Mouse (Mus musculus) adipocyte (in vitro differentiated cells): ENCODE data around the gene Mobp.

Experiments used
- DNase-seq: peaks from one replicate; pipeline ENCODE4 v3.0.0-alpha.2; 2016; ENCODE audit warnings: low spot score

Gene Mobp

DNA sequence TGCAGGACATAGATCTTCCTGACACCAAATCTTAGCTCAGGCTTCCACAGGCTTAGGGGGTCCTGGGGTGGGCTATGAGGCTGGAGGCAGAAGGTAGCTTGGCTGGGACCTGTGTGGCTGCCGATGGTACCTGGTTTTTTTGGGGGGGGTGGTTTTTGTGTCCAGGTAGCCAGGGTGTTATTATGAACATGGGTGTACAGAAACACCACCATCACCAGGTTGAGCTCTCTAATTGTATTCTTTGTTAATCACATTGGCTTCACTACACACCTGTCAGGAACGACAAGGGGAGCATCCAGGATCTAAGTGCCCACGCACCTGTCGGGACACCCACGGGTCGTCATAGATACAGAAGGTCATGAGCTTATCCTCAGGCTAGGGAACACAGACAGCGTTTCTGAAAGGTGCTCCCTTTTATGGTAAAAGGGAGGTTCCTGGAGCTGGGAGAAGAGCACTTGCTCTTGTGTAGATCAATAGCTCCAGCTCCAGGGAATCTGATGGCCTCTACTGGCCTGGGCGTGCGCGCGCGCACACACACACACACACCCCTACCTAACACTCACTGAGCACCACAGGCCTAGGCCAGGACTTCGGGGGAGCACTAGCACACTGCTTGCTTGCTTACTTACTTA is 14.9 kb upstream of the Mobp start:
- no peak for DNase-seq

DNA sequence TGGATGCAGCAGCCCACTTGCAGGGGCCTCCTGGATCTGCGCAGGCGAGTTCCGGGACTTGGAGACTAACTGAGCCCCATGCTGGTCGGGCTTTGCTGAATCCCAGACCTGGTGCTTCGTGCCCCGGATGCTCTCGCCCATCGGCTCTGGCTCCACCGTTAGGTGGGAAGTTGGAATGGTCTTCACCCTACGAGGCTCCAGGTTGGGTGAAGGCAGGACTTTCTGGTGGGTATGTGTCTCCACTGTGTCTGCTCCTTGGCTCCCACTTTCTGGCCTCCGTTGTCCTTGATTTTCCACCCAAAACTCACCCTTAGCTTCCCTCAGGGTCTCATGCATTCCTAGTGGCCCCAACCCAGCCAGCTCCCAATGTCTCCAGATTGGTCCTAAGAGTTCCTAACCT is 14.1 kb upstream of the Mobp start:
- no peak for DNase-seq

- peak; percentile 88 for DNase-seq
Measured at GRCm38 (mm10) chr9:120140652-120141051, 8.9 kb upstream of the Mobp start.

GRCm38 (mm10) chr9:120144474-120144873 is 5.0 kb upstream of the Mobp start:
- no peak for DNase-seq

DNA sequence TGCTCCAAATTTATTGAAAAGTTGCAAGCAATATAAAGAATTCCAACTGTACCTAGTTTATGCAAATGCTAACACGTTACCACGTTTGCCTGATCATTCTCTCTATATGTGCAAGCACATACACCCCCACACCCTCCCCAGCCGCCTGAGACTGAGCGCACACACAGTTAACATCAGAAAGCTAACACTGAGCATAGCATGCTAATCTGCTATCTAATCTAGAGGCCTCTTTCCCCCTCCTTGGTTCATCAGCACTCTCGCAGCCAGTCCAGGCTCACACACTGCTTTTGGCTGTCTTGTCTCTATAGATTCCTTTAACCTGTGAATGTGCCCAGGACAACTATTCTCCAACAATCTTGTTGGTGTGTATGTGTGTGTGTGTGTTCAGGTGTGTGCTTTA is 1.6 kb downstream of the Mobp start:
- DNase-seq: no peak

DNA sequence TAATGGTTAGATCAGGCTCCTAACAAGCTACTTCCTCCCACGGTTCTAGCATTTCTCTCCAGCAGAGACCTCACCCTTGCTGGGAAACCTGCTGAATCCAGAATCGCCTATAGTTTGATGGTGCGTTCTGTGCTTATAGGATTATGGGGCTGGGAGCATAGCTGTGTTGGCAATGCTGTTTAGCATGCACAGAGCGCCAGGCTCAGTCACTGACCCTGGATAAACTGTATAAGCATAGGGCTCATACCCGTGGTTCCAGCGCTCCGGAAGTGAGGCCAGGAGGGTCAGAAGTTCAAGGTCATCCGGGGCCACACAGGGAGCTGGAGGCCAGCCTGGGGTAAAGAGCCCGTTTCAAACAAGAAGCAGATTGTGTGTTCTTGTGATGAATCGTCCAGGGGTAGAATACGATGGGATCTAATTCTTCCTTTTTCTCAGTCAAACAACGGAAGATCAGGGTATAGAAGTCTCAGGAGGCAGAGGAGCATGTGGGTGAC is 2.4 kb downstream of the Mobp start:
- DNase-seq: no peak

DNA sequence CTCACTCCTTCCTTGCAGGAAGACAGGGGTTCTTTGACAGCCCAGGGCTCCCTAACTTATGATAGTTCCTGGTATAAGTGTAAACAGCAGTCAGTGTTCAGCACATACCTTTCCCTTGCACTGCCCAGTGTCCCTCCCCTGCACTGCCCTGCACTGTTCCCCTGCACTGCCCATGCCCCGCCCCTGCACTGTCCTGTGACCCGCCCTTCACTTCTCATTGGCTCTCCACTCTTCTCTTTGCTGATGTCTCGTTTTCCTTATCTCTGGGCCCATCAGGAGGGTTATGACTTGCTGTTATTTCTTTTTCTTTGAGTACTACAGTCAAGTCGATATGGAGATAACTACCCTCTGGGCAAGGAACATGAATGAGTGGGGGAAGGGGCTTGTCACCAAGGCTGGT is 8.5 kb downstream of the Mobp start:
- DNase-seq: no peak

GRCm38 (mm10) chr9:120163862-120164261 is 14.4 kb downstream of the Mobp start:
- DNase-seq: no peak

DNA sequence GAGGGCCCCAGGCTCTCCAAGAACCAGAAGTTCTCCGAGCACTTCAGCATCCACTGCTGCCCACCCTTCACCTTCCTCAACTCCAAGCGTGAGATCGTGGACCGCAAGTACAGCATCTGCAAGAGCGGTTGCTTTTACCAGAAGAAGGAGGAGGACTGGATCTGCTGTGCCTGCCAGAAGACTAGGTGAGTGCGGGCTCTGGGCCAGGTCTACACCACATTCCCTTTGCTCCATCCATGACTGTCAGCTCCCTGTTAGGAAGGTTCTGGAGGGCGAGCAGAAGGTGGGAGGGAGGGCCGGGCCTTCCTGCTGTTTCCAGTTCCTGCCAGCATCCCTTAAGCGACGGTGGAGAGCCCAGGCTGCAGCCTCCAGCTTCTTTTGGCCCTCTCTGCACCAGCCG is 18.3 kb downstream of the Mobp start:
- DNase-seq: no peak

- DNase-seq: peak; percentile 37
Measured at GRCm38 (mm10) chr9:120171295-120171694, 21.8 kb downstream of the Mobp start.

DNA sequence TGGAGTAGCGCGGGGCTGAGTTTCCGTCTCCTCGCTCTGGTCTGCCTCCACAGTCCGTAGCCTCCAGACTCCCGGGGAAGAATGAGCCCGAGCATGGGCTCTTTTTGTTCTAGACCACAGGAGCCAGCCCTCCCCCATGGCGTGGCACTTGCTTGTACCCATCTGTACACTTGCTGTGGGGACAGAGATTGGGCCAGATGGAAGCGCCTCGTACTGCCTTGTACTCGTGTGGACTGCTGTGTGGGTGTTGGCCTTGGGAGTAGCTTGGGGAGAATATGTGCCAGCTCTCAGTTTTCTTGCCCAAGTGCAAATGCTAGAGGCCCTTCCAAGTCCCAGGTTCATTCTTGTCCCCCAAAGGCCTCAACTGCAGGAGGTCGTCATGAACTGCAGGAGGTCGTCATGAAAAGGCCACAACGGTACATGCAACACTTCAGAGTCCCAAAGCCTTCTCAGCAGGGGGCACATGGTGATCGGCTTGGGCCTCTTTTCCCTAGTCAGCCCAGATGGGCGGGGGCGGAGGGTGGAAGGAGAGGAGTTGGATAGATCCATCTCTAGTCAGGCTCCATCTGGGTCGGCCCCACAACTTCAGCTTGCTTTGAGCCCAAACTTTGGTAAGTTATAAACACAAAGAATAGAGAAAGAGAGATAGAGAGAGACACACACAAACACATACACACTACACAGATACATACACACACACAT is 25.1 kb downstream of the Mobp start:
- DNase-seq: no peak

GRCm38 (mm10) chr9:120178813-120179212 is 29.3 kb downstream of the Mobp start:
- DNase-seq: no peak

- peak; percentile 13 for DNase-seq
Measured at GRCm38 (mm10) chr9:120184499-120184898, 35.0 kb downstream of the Mobp start.

DNA sequence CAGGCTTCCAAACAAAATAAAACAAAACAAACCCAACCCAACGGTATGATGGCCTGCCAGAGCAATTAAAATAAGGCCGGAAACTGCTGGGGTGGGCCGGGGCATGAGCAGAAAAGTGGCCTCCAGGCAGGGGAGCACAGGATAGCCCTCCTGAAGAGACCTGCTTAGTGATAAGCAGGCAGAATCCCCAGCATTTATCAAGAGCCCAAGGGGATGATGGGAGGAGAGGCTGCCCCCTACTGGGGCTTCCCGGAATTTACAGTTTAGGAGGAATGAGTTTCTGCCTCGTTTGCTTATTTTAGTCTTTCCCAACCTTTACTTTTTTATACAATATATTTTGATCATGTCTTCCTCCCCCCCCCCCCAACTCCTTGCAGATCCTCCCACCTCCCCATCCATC is 37.3 kb downstream of the Mobp start:
- no peak for DNase-seq

- DNase-seq: no peak
Measured at GRCm38 (mm10) chr9:120190891-120191290, 41.4 kb downstream of the Mobp start.

DNA sequence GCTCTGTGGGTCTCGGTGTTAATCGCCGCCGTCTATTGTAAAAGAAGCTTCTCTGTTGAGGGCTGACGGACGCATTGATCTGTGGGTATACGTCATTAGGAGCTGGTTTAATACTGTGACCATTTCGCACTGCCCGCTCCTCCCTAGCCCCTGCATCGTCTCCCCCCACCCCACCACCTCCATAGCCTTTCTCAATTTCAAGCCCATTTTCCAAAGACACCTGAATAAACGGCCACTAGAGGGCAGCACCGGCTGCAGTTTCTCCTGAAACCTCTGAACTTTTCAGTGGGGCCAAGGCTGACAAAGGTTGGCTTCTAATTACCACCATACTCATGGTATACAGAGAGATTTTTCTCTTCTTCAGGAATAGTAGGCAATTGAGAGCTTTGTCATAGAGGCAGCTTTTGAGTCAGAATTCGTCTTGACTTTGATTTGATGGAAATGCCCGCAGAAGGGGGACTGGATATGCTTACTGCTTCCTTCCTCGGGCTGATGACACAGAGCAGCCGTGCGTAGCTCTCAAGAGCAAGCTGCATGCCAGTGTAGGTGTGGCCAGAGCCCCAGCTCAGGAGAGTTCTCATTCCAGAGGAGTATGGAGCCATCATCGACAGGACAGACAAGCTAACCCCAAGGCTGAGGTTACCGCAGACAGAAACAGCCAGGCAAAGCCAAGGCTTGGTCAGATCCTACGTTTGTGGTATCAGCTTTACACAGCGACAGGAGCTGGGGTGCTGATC is 42.0 kb downstream of the Mobp start:
- DNase-seq: peak; percentile 84

GRCm38 (mm10) chr9:120192742-120193141 is 43.2 kb downstream of the Mobp start:
- DNase-seq: no peak

DNA sequence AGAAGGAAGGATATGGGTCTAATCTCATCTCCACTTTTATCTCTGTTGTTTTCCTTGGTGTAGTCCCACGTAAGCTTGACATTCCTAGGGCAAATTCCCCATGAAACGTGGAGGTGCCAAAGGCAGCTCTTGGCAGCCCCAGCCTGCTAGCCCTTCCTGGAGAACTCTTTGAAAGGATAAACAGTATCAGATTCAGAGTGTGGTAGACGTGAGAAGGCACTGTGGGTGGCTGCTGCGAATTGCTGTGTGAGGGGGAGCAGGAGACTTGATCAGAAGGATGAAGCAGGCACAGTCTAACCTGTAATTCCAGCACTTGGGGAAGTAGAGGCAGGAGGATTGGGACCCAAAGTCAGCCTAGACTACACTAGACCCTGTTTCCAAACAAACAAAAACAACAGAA is 51.4 kb downstream of the Mobp start:
- DNase-seq: no peak

GRCm38 (mm10) chr9:120201743-120202142 is 52.2 kb downstream of the Mobp start:
- peak; percentile 13 for DNase-seq

DNA sequence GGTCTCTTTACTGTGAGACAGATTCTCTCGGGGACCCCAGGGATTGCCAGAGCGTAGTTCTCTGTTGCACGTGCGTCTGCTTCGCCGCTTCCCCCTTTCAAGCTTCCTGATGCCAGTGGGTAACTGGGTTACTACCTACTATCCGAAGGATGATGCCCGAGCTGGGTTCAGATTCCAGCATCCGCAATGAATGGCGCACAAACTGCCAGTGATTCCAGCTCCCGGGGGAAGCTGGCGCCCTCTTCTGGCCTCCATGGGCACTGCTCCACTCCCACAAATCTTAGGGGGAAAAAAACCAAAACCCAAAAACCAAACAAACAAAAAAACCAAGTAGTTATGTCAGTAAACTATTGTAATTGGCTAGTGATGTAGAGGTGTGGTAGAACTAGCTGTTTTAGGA is 53.2 kb downstream of the Mobp start:
- DNase-seq: no peak

- DNase-seq: no peak
Measured at GRCm38 (mm10) chr9:120203936-120204335, 54.4 kb downstream of the Mobp start.

DNA sequence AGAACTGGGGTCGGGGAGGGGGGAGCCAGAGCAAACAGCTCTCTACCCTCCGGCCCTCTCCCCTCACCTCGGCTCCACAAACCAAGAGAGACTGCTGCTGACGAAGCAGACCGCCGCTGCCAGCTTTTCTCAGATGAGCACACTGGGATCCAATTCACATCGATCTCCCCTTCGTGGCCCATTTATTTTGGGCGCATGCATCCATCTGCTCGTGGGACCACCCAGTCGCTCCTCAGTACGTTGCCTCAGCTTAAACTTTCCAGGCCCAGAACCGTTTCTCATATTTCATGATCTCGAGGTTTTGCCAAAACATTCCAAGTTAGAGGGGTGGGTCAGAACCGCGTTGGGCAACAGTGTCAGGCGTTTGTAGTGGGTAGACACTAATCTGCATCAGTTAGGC is 57.4 kb downstream of the Mobp start:
- no peak for DNase-seq

GRCm38 (mm10) chr9:120210068-120210467 is 60.6 kb downstream of the Mobp start:
- DNase-seq: no peak
